Mouse (Mus musculus): ENCODE measurements around the gene Lrp5. TPM values are rescaled to one million over a fixed set of nuclear protein-coding genes. Genes with fewer than 3 reads are reported as not detected.
A peak's percentile ranks its signal among the peaks of the same experiment; 100 is the strongest.

Lrp5 gene
- polyA plus RNA-seq, 1 experiment from 2014 or later = 5.2 TPM

DNA sequence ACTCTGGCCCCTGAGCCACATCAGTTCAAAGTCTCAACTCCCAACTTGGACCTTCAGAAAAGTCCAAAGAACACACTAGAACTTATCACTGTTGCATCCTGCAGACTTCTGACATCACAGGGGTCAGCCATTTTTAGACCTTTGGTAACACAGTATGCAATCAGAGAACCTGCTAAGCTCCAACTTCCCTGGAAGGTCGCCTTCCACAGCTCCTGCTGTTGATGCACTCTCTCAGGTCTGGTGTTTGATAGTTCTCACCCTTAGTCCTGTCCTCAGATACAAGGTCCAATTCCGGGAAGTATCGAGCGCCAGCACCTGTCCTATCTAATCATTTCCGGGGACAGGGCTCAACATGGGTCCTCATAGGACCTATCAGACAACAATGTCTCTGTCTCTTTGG lies 5.0 kb upstream of the Lrp5 start:
- H3K4me3 ChIP-seq (ENCODE audit: low read depth, low read length) = no peak overlapping the region
- H3K27ac ChIP-seq (ENCODE audit: low read depth, low read length) = no peak overlapping the region
- no peak overlapping the region for H3K9ac ChIP-seq (ENCODE audit: low read length)
- H3K4me2 ChIP-seq (ENCODE audit: low read depth, low read length, severe bottlenecking) = no peak overlapping the region
- DNase-seq (ENCODE audit: low spot score) (no peak), ATAC-seq (replicated peaks; ENCODE audit: low FRiP score) (no peak)
- no peaks in the 10 kb centered on the region for H3K9me3 ChIP-seq (ENCODE audit: control insufficient read depth, low read length)
- H3K27me3 ChIP-seq (ENCODE audit: control insufficient read depth, insufficient read depth, low read length) = no peaks in the 10 kb centered on the region
- no peaks in the 10 kb centered on the region for H3K4me1 ChIP-seq (replicated peaks; ENCODE audit: control insufficient read depth, insufficient read depth, low read length)
- WGBS = 88% methylated on average over 5 of the region's 5 CpGs
- no peaks in the 10 kb centered on the region for H3K36me3 ChIP-seq (ENCODE audit: control insufficient read depth, insufficient read depth, low read length)

DNA sequence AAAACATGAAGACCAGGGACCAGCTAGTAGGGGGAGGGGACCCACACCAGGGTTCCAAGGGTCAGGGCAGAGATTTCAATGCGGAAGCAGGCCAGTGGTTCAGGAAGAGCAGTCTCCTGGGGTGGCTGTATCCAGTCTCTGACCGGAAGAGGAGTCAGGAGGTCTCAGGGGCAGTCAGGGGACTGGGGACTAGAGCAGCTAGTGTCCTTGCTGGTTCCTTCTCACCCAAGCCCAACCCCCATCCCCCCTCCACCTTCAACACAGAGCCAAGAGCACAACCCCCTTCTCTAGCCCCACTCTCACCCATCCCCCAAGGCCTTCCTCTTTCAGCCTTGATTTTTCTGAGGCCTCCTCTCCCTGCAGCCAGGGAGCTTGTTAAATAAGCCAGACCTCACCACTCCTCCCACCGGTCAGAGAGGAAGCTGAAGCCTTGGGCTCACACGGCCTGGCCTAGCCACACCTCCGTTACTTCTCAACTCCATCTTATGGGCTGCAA lies 1.4 kb upstream of the Lrp5 start:
- 22% methylated on average over 5 of the region's 5 CpGs for WGBS
- DNase-seq (ENCODE audit: low spot score) (peak; percentile 61), ATAC-seq (replicated peaks; ENCODE audit: low FRiP score) (no peak)
- no peaks in the 10 kb centered on the region for H3K9me3 ChIP-seq (ENCODE audit: control insufficient read depth, low read length)
- H3K27ac ChIP-seq (ENCODE audit: low read depth, low read length) = no peak overlapping the region
- no peak overlapping the region for H3K4me3 ChIP-seq (ENCODE audit: low read depth, low read length)
- H3K4me2 ChIP-seq (ENCODE audit: low read depth, low read length, severe bottlenecking) = no peak overlapping the region
- no peaks in the 10 kb centered on the region for H3K36me3 ChIP-seq (ENCODE audit: control insufficient read depth, insufficient read depth, low read length)
- no peak overlapping the region for H3K9ac ChIP-seq (ENCODE audit: low read length)
- H3K27me3 ChIP-seq (ENCODE audit: control insufficient read depth, insufficient read depth, low read length) = no peaks in the 10 kb centered on the region
- H3K4me1 ChIP-seq (replicated peaks; ENCODE audit: control insufficient read depth, insufficient read depth, low read length) = peaks cover 13% of the 10 kb centered on the region; the same call in 1 of the 2 replicates

DNA sequence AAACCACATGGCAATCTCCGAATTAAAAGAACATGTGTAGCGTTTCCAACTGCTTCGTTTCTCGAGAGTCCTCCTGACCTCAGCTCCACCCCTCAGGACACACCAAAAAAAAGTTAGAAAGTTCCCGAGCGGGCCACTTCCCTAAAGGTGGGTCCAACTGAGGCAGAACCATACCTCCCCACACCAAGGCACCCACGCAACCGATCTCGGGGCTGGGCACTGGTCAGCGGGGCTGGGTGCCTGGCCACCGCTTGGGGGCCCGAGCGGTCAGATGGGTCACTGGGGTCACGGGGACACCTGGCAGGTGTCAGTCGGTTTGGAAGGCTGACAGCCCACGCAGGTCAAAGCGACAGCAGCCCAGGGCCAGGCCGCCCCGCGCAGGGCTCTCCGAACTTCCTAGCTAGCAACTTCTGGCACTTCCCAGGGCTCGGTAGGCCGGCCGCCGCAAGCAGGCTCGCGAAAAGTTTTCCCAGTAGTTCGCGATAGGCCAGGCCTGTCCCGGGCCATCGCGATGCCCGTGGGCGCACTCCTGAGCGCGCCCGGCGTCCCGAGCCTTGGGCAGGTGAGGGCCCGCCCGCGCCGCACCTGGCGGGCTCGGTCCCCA lies 651 bp downstream of the Lrp5 start:
- H3K27me3 ChIP-seq (ENCODE audit: control insufficient read depth, insufficient read depth, low read length) = no peaks in the 10 kb centered on the region
- H3K9me3 ChIP-seq (ENCODE audit: control insufficient read depth, low read length) = no peaks in the 10 kb centered on the region
- peaks cover 13% of the 10 kb centered on the region; the same call in 1 of the 2 replicates for H3K4me1 ChIP-seq (replicated peaks; ENCODE audit: control insufficient read depth, insufficient read depth, low read length)
- DNase-seq (ENCODE audit: low spot score) (peak; percentile 71), ATAC-seq (replicated peaks; ENCODE audit: low FRiP score) (peak; percentile 45; the same call in 1 of the 2 replicates)
- WGBS = under 1% methylated on average over 45 of the region's 45 CpGs
- H3K36me3 ChIP-seq (ENCODE audit: control insufficient read depth, insufficient read depth, low read length) = no peaks in the 10 kb centered on the region
- H3K4me2 ChIP-seq (ENCODE audit: low read depth, low read length, severe bottlenecking) = peak overlapping the region; percentile 95
- H3K4me3 ChIP-seq (ENCODE audit: low read depth, low read length) = peak overlapping the region; percentile 92
- 0 out of 2 replicates have a peak overlapping the region, but pooled peaks have one; percentile 2 for H3K27ac ChIP-seq (ENCODE audit: low read depth, low read length)
- peak overlapping the region; percentile 91 for H3K9ac ChIP-seq (ENCODE audit: low read length)

DNA sequence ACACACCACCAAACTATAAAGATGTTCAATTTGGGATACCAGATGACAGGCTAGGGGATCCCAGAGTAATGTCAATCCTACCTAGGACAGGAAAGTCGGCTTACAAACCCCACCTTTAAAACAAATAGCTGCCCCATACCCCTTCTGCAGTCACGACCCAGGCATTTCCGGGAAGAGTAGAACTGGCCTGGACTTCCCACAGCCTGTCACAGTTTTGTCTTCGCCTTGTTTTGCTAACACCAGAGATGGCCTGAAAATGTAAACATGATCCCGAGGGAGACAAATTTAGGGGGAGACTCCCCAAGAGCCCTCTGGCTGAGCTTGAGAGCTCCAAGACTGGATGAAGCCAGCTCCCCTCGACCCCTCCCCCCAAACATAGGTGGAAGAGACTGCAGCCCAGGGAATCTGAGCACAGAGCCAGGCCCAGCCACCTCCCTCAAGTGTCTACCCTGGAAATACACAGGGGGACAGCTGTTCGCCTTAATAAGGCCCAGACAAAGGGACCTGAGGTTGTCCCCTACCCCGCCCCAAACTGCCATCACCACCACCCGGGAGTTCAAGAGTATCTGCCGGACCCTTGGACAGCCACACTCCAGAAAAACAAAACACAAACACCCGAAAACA lies 1.3 kb downstream of the Lrp5 start:
- Histone ChIP-seq H3K4me2 (ENCODE audit: low read depth, low read length, severe bottlenecking) (peak overlapping the region; percentile 95), H3K36me3 (ENCODE audit: control insufficient read depth, insufficient read depth, low read length) (no peaks in the 10 kb centered on the region), H3K4me3 (ENCODE audit: low read depth, low read length) (peak overlapping the region; percentile 92), H3K4me1 (replicated peaks; ENCODE audit: control insufficient read depth, insufficient read depth, low read length) (peaks cover 13% of the 10 kb centered on the region; the same call in 1 of the 2 replicates), H3K9ac (ENCODE audit: low read length) (peak overlapping the region; percentile 91), H3K27ac (ENCODE audit: low read depth, low read length) (no peak overlapping the region), H3K27me3 (ENCODE audit: control insufficient read depth, insufficient read depth, low read length) (no peaks in the 10 kb centered on the region), H3K9me3 (ENCODE audit: control insufficient read depth, low read length) (no peaks in the 10 kb centered on the region)
- WGBS = 10% methylated on average over 11 of the region's 11 CpGs
- ATAC-seq (replicated peaks; ENCODE audit: low FRiP score) (0 out of 2 replicates have a peak, but pooled peaks have one; percentile 22), DNase-seq (ENCODE audit: low spot score) (peak; percentile 59)

DNA sequence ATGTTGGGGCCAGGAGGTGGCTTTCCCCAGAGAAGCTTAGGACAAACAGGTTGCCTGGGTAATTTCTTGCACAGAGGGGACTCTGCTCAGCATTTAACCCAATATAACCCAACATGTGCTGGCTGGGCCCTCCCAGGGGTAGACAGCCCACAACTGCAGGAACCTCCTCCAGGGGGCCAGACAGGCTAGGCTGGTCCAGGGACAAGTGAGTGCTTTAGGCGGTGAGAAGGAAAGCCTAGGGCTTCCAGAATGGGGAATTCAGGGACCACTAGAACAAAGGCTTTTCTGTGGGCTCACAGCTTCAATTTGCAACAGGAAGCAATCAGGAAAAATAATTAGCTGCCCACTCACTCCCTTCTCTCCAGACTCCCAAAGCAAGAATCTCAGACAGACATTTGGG lies 1.9 kb downstream of the Lrp5 start:
- Histone ChIP-seq H3K4me1 (replicated peaks; ENCODE audit: control insufficient read depth, insufficient read depth, low read length) (peaks cover 13% of the 10 kb centered on the region; the same call in 1 of the 2 replicates), H3K27me3 (ENCODE audit: control insufficient read depth, insufficient read depth, low read length) (no peaks in the 10 kb centered on the region), H3K36me3 (ENCODE audit: control insufficient read depth, insufficient read depth, low read length) (no peaks in the 10 kb centered on the region), H3K4me3 (ENCODE audit: low read depth, low read length) (peak overlapping the region; percentile 92), H3K27ac (ENCODE audit: low read depth, low read length) (0 out of 2 replicates have a peak overlapping the region, but pooled peaks have one; percentile 14), H3K9me3 (ENCODE audit: control insufficient read depth, low read length) (no peaks in the 10 kb centered on the region), H3K9ac (ENCODE audit: low read length) (peak overlapping the region; percentile 91), H3K4me2 (ENCODE audit: low read depth, low read length, severe bottlenecking) (peak overlapping the region; percentile 95; the same call in 1 of the 2 replicates)
- DNase-seq (ENCODE audit: low spot score) (no peak), ATAC-seq (replicated peaks; ENCODE audit: low FRiP score) (no peak)
- 6% methylated on average over 1 of the region's 1 CpGs for WGBS

DNA sequence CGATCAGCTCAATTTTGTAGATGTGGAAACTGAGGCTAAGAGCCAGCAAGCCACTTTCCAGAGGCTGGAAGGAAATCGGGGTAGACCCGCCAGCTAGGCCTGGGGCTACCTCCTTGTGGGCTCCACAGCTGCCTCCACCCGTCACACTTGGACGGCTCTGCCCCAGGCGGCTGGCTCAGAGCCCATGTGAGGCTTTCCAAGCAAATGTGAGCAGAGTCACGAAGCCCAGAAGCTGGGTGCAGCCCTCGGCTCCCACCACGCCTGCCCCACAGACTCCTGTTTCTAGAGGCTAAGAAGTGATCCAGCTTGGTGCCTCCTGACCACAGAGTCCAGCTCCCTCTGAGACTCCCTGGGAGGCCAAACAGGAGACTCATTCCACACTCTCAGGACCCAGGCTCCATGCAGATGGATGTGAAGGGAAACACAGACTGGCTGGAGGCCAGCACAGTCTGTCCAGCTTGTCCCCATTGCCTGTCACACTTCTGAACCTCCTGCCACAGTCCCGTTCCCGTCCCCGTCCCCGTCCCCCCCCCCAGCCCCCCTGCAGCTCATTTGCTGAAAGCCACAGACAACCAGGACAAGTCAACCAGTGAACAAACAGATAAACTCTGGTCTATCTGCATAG lies 4.9 kb downstream of the Lrp5 start:
- Histone ChIP-seq H3K4me1 (replicated peaks; ENCODE audit: control insufficient read depth, insufficient read depth, low read length) (peaks cover 13% of the 10 kb centered on the region; the same call in 1 of the 2 replicates), H3K4me2 (ENCODE audit: low read depth, low read length, severe bottlenecking) (no peak overlapping the region), H3K27ac (ENCODE audit: low read depth, low read length) (no peak overlapping the region), H3K4me3 (ENCODE audit: low read depth, low read length) (no peak overlapping the region), H3K36me3 (ENCODE audit: control insufficient read depth, insufficient read depth, low read length) (no peaks in the 10 kb centered on the region), H3K9ac (ENCODE audit: low read length) (no peak overlapping the region; the same call in 1 of the 2 replicates), H3K27me3 (ENCODE audit: control insufficient read depth, insufficient read depth, low read length) (no peaks in the 10 kb centered on the region), H3K9me3 (ENCODE audit: control insufficient read depth, low read length) (no peaks in the 10 kb centered on the region)
- WGBS = 64% methylated on average over 13 of the region's 13 CpGs
- ATAC-seq (replicated peaks; ENCODE audit: low FRiP score) (no peak), DNase-seq (ENCODE audit: low spot score) (no peak)

DNA sequence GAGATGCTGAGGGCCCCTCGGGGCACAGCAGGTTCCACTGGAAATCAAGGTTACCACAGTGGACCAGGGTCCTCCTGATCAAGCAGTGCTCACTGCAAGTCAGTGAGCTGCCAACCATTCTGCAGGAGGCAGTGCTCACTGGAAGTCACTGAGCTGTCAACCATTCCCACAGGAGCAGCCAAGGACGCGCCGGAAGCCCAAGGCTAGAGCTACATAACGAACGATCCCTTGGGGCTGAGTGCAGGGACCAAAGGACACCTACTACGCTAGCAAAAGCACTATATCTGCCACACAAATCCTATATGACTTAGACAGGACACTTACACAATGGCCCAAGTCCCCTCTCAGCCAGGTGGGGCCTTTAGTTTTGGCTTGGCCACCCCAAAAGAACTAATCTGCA lies 5.6 kb downstream of the Lrp5 start:
- 92% methylated on average over 7 of the region's 7 CpGs for WGBS
- Histone ChIP-seq H3K36me3 (ENCODE audit: control insufficient read depth, insufficient read depth, low read length) (no peaks in the 10 kb centered on the region), H3K4me2 (ENCODE audit: low read depth, low read length, severe bottlenecking) (no peak overlapping the region), H3K9ac (ENCODE audit: low read length) (no peak overlapping the region), H3K9me3 (ENCODE audit: control insufficient read depth, low read length) (no peaks in the 10 kb centered on the region), H3K4me1 (replicated peaks; ENCODE audit: control insufficient read depth, insufficient read depth, low read length) (peaks cover 13% of the 10 kb centered on the region; the same call in 1 of the 2 replicates), H3K27me3 (ENCODE audit: control insufficient read depth, insufficient read depth, low read length) (no peaks in the 10 kb centered on the region), H3K4me3 (ENCODE audit: low read depth, low read length) (no peak overlapping the region), H3K27ac (ENCODE audit: low read depth, low read length) (no peak overlapping the region)
- DNase-seq (ENCODE audit: low spot score) (no peak), ATAC-seq (replicated peaks; ENCODE audit: low FRiP score) (no peak)

DNA sequence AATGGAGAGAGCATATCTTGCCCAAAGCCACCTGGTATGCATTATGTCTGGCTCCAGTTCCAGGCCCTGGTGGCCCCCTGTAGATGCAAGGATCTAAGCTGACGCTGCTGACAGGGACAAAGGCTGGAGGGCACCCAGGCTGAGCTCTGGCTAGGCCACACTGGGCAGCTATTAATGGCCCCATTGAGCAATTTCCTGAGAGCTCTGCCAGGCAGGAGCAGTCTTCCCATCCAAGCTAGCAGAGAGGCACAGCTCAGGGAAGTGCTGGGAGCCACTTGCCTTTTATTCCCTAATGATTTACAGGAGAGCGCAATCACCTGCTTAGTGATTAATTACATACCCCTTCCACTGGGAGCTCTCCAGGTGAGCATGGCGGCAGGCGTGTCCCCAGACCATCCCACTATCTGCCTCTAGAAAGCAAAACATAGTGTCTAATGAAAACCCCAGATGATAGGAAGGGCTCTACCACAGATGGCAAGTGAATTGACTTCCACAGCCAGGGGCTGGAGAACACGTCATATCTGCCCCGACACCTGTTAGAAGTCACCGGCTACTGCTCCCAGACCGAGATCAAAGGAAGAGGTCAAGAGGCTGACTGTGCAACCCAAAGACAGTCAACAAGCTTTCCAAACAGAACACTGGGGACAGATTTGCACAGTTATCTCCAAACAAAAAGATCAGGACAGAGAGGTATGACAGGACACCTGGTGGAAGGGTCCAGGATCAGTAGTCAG lies 12.1 kb downstream of the Lrp5 start:
- no peak for DNase-seq (ENCODE audit: low spot score)
- Histone ChIP-seq H3K27me3 (ENCODE audit: control insufficient read depth, insufficient read depth, low read length) (no peaks in the 10 kb centered on the region), H3K27ac (ENCODE audit: low read depth, low read length) (no peak overlapping the region), H3K4me3 (ENCODE audit: low read depth, low read length) (no peak overlapping the region), H3K9me3 (ENCODE audit: control insufficient read depth, low read length) (no peaks in the 10 kb centered on the region), H3K36me3 (ENCODE audit: control insufficient read depth, insufficient read depth, low read length) (no peaks in the 10 kb centered on the region), H3K4me1 (replicated peaks; ENCODE audit: control insufficient read depth, insufficient read depth, low read length) (no peaks in the 10 kb centered on the region), H3K4me2 (ENCODE audit: low read depth, low read length, severe bottlenecking) (no peak overlapping the region), H3K9ac (ENCODE audit: low read length) (no peak overlapping the region)
- ATAC-seq (replicated peaks; ENCODE audit: low FRiP score) = no peak
- 94% methylated on average over 8 of the region's 8 CpGs for WGBS

Data from forebrain, embryonic 11.5 days (tissue).